Mouse (Mus musculus) heart, embryonic 14.5 days (tissue): ENCODE measurements at regions not wholly inside any gene's neighbourhood (a gene's known extent, or its start where the extent isn't known, plus 50 kb on each side); places are given as distances from the start of the nearest gene placed in this dataset.

Experiments used
- ATAC-seq: fragments of 200-750 bp; cut with Nextera tagmentation; 2 replicates; pipeline ENCODE4 v1.8.0; 2017; ENCODE audit warnings: low read depth, moderate TSS enrichment; ENCODE audit not compliant: insufficient number of reproducible peaks, insufficient read depth, low FRiP score
- H3K27ac ChIP-seq, 2 experiments: fragments of 200-500 bp in 1 of 2; fragments of 300-500 bp in 1 of 2; sonication (generic) in 1 of 2; replicated peaks in 1 of 2; 2 replicates each; pipeline ENCODE4 v1.5.1; 2012 to 2014; ENCODE audit warnings: low read depth in 2 of 2, low read length in 2 of 2, control low read depth in 1 of 2, mild to moderate bottlenecking in 1 of 2, mixed read lengths in 1 of 2; ENCODE audit not compliant: control insufficient read depth in 1 of 2, insufficient read depth in 1 of 2
- H3K27me3 ChIP-seq: fragments of 300-500 bp; sonication (generic); 2 replicates; pipeline ENCODE4 v1.6.1; 2014; ENCODE audit warnings: mild to moderate bottlenecking, low read length, control low read depth; ENCODE audit not compliant: control insufficient read depth, insufficient read depth
- H3K36me3 ChIP-seq: fragments of 300-500 bp; sonication (generic); 2 replicates; pipeline ENCODE4 v1.6.1; 2014; ENCODE audit warnings: mild to moderate bottlenecking, control low read depth, low read length, mixed read lengths; ENCODE audit not compliant: control insufficient read depth, insufficient read depth
- H3K4me1 ChIP-seq, 2 experiments: fragments of 200-500 bp in 1 of 2; fragments of 300-500 bp in 1 of 2; sonication (generic) in 1 of 2; 2 replicates each; pipeline ENCODE4 v1.6.1; 2012 to 2014; ENCODE audit warnings: low read length in 2 of 2, control low read depth in 1 of 2, mixed read lengths in 1 of 2; ENCODE audit not compliant: control insufficient read depth in 2 of 2, insufficient read depth in 2 of 2
- H3K4me2 ChIP-seq: fragments of 300-500 bp; sonication (generic); 2 replicates; pipeline ENCODE4 v1.6.1; 2014; ENCODE audit warnings: mild to moderate bottlenecking, low read length
- H3K4me3 ChIP-seq, 2 experiments: fragments of 200-500 bp in 1 of 2; fragments of 300-500 bp in 1 of 2; sonication (generic) in 1 of 2; 2 replicates each; pipeline ENCODE4 v1.5.1; 2012 to 2014; ENCODE audit warnings: low read length in 2 of 2, mild to moderate bottlenecking in 2 of 2, control low read depth in 1 of 2, low read depth in 1 of 2, moderate library complexity in 1 of 2; ENCODE audit not compliant: control insufficient read depth in 1 of 2, insufficient read depth in 1 of 2
- H3K9ac ChIP-seq: fragments of 300-500 bp; sonication (generic); 2 replicates; pipeline ENCODE4 v1.6.1; 2014; ENCODE audit warnings: mild to moderate bottlenecking, low read length
- H3K9me3 ChIP-seq: fragments of 300-500 bp; sonication (generic); 2 replicates; pipeline ENCODE4 v1.6.1; 2016; ENCODE audit warnings: low read length, control low read depth; ENCODE audit not compliant: control insufficient read depth
- WGBS: fragments of 180-500 bp; shearing (Covaris S2); extraction: QIAGEN DNeasy Blood & Tissue Kit; methylation state at CpG from one replicate; pipeline ENCODE4 v1.1.7; 2014; 5-methylcytosine and 5-hydroxymethylcytosine counted together

DNA sequence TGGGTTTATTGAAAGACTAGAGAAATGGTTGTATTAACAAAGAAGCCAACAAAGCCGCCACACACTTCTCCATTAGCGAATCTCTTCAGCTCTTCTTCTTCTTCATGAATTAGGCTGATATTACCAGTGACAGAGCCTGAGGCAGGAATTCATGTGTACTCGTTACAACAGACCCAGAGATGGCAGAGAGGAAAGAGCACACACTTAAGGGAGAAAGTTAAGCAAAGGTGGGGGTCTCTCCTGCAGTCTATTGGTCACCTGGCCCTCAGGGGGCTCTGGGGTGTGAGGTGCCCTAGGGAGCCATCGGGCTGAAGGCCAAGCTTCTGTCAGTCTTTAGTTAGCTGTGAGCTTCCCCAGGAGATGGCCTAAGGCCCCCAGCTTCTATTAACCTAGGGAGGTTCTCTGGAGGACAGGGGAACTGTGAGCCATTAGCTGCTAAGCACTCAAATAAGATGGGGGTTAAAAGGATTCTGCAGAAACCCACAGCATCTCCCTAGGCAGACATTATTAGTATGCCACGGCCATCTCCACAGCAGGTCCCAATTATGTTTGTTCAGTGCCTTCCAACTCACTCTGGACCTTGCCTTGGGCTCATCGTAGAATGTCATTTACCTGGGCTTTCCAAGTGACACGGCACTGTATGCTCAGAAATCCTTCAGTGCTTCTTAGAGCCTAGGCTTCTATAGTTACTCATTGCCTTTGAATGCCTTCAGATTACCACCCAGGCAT lies 541.2 kb downstream of the Plekhb2 start:
- no peak overlapping the region for H3K4me3 ChIP-seq
- H3K4me2 ChIP-seq = no peak overlapping the region
- 82% methylated on average over 7 of the region's 7 CpGs for WGBS
- H3K9ac ChIP-seq = no peak overlapping the region
- H3K9me3 ChIP-seq = no peaks in the 10 kb centered on the region
- H3K4me1 ChIP-seq = no peaks in the 10 kb centered on the region
- H3K36me3 ChIP-seq = no peaks in the 10 kb centered on the region
- H3K27me3 ChIP-seq = no peaks in the 10 kb centered on the region
- ATAC-seq = no peak; the same call in 1 of the 2 replicates
- H3K27ac ChIP-seq = no peak overlapping the region

DNA sequence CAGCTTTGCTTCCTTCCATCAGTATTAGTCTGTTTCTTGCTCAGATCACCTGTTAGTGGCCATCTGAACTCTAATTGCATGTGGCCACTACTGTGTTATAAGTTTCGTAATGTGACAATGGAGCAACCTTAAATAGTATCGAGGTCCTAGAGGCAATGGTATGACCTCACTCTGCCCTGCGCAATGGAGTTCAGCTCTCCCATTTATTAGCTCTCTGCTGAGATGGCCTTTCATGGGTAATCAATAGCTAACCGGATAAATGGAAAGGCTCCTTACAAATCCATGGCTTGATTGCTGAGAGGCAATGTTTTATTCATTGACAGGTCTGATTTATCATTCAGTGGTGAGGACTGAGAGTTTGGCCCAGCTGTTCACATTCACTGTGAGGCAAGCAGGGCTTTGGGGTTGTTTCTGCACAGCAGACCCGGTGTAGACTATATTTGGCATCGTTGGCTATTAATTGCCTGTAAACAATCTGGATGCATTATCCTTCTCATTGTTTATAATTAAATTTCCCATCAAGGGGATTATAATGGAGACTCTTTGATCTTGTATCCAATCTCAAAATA lies 543.9 kb downstream of the Plekhb2 start:
- WGBS = 83% methylated on average over 6 of the region's 6 CpGs
- no peaks in the 10 kb centered on the region for H3K36me3 ChIP-seq
- ATAC-seq = no peak

GRCm38 (mm10) chr1:35400674-35401359 lies 551.0 kb downstream of the Plekhb2 start:
- H3K4me1 ChIP-seq = no peaks in the 10 kb centered on the region
- H3K9ac ChIP-seq = no peak overlapping the region
- H3K4me3 ChIP-seq = no peak overlapping the region
- ATAC-seq = no peak
- 84% methylated on average over 11 of the region's 11 CpGs for WGBS
- H3K27ac ChIP-seq = no peak overlapping the region
- no peaks in the 10 kb centered on the region for H3K27me3 ChIP-seq
- no peaks in the 10 kb centered on the region for H3K9me3 ChIP-seq
- H3K36me3 ChIP-seq = no peaks in the 10 kb centered on the region
- H3K4me2 ChIP-seq = no peak overlapping the region

More for the DNA sequence above, 543.9 kb downstream of the Plekhb2 start:
- H3K9ac ChIP-seq = no peak overlapping the region
- no peaks in the 10 kb centered on the region for H3K4me1 ChIP-seq
- H3K4me3 ChIP-seq = no peak overlapping the region
- H3K9me3 ChIP-seq = no peaks in the 10 kb centered on the region
- H3K4me2 ChIP-seq = no peak overlapping the region
- no peaks in the 10 kb centered on the region for H3K27me3 ChIP-seq
- H3K27ac ChIP-seq = no peak overlapping the region

DNA sequence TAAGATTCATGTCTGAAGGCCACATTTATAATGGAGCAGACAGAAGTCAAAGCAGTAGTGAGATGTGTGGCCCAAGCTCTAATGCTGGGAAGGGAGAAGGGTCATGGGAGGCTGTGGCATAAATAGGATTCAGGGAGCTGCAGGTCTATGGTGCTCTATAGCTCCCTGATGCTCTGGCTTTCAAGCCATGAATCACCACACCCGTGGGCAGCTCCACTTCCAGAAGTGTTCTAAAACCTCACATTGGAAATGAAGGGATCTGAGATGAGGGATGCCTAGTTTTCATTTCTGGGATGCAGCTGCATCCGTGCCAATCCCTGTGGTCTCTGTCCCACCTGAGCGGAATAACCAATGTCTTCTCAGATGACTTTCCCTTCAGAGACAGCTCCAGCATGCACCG lies 553.2 kb downstream of the Plekhb2 start:
- H3K4me2 ChIP-seq = no peak overlapping the region
- no peaks in the 10 kb centered on the region for H3K4me1 ChIP-seq
- H3K36me3 ChIP-seq = no peaks in the 10 kb centered on the region
- H3K27me3 ChIP-seq = no peaks in the 10 kb centered on the region
- 82% methylated on average over 4 of the region's 4 CpGs for WGBS
- no peak overlapping the region for H3K9ac ChIP-seq
- ATAC-seq = no peak
- H3K4me3 ChIP-seq = no peak overlapping the region
- H3K27ac ChIP-seq = no peak overlapping the region
- no peaks in the 10 kb centered on the region for H3K9me3 ChIP-seq

DNA sequence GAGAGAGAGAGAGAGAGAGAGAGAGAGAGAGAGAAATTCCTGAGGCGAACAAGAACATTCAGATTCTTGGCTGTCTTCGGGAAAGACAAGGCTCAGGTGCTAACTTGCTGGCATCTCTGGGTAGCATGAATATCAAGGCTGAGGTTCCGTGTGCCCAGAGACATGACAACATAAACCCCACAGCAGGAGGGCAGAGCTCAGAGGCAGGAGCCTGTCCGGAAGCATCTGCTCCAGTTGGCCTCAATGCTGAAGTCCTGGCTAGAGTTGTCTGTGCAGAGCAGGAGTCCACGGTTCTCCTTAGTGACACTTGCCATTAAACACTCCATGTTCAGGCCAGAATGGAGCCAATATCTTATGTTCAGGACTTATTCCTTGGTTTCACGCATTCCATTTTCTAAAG lies 555.6 kb downstream of the Plekhb2 start:
- no peak overlapping the region for H3K9ac ChIP-seq
- no peaks in the 10 kb centered on the region for H3K36me3 ChIP-seq
- no peaks in the 10 kb centered on the region for H3K27me3 ChIP-seq
- H3K4me3 ChIP-seq = no peak overlapping the region
- ATAC-seq = no peak
- 72% methylated on average over 6 of the region's 6 CpGs for WGBS
- H3K9me3 ChIP-seq = no peaks in the 10 kb centered on the region
- no peak overlapping the region for H3K27ac ChIP-seq
- H3K4me1 ChIP-seq = no peaks in the 10 kb centered on the region
- no peak overlapping the region for H3K4me2 ChIP-seq

DNA sequence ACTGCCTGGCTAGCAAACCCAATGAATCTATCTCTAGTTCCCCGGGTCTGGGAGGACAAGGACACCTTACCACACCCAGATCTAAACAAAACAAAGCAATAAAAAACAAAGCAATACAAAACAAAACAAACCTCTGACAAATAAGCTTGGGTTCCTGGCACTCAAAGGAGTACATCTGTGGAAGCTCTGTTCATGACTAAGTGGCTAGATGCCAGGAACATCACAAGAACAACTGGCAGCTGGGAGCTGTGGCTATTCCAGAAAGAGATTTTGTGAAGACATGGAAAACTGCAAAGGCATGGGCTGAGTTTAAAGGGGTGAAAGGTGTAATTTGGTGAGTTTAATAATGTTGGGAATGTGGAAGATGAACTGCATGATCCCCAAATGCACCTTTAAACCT lies 565.9 kb downstream of the Plekhb2 start:
- Histone ChIP-seq H3K4me2 (no peak overlapping the region), H3K4me3 (no peak overlapping the region), H3K27ac (no peak overlapping the region), H3K9me3 (no peaks in the 10 kb centered on the region), H3K36me3 (no peaks in the 10 kb centered on the region), H3K27me3 (no peaks in the 10 kb centered on the region), H3K4me1 (no peaks in the 10 kb centered on the region), H3K9ac (no peak overlapping the region)
- WGBS = 69% methylated on average over 1 of the region's 1 CpGs
- no peak for ATAC-seq

- Histone ChIP-seq H3K27ac (no peak overlapping the region), H3K9me3 (peaks cover 3% of the 10 kb centered on the region; the same call in 1 of the 2 replicates), H3K27me3 (no peaks in the 10 kb centered on the region), H3K4me2 (no peak overlapping the region), H3K9ac (no peak overlapping the region), H3K4me1 (no peaks in the 10 kb centered on the region), H3K36me3 (no peaks in the 10 kb centered on the region), H3K4me3 (no peak overlapping the region)
- no peak for ATAC-seq
- 83% methylated on average over 8 of the region's 8 CpGs for WGBS
Measured at GRCm38 (mm10) chr1:35428126-35428840, 578.5 kb downstream of the Plekhb2 start.
